Mouse (Mus musculus) limb, embryonic 14.5 days (tissue): Measurements from ENCODE around the gene Spata46. TPM values are rescaled to one million over a fixed set of nuclear protein-coding genes. Genes with fewer than 3 reads are reported as not detected.

ENCODE experiments used
- ATAC-seq: fragments of 200-750 bp; cut with Nextera tagmentation; 2 replicates; pipeline ENCODE4 v1.8.0; 2017; ENCODE audit warnings: low read depth, moderate number of reproducible peaks, moderate TSS enrichment; ENCODE audit not compliant: low FRiP score
- DNase-seq: peaks from one replicate; pipeline ENCODE4 v3.0.0-alpha.2; 2015; ENCODE audit warnings: low spot score
- H3K27ac ChIP-seq: fragments of 300-500 bp; sonication (generic); replicated peaks from 2 replicates; pipeline ENCODE4 v1.5.1; 2014; ENCODE audit warnings: low read depth, mild to moderate bottlenecking, low read length, moderate library complexity, mixed read lengths
- H3K27me3 ChIP-seq: fragments of 300-500 bp; sonication (generic); 2 replicates; pipeline ENCODE4 v1.6.1; 2014; ENCODE audit warnings: low read length, mixed read lengths; ENCODE audit not compliant: control insufficient read depth, insufficient read depth
- H3K36me3 ChIP-seq: fragments of 300-500 bp; sonication (generic); 2 replicates; pipeline ENCODE4 v1.6.1; 2014; ENCODE audit warnings: mild to moderate bottlenecking, low read length, moderate library complexity, mixed read lengths; ENCODE audit not compliant: control insufficient read depth, insufficient read depth
- H3K4me1 ChIP-seq: fragments of 300-500 bp; sonication (generic); 2 replicates; pipeline ENCODE4 v1.6.1; 2014; ENCODE audit warnings: antibody characterized with exemption, low read length, mixed read lengths; ENCODE audit not compliant: control insufficient read depth, insufficient read depth
- H3K4me2 ChIP-seq: fragments of 300-500 bp; sonication (generic); replicated peaks from 2 replicates; pipeline ENCODE4 v1.6.1; 2014; ENCODE audit warnings: low read depth, mild to moderate bottlenecking, low read length, moderate library complexity; ENCODE audit not compliant: severe bottlenecking
- H3K4me3 ChIP-seq: fragments of 300-500 bp; sonication (generic); replicated peaks from 2 replicates; pipeline ENCODE4 v1.5.1; 2014; ENCODE audit warnings: low read length
- H3K9ac ChIP-seq: fragments of 300-500 bp; sonication (generic); 2 replicates; pipeline ENCODE4 v1.6.1; 2014; ENCODE audit warnings: mild to moderate bottlenecking, low read depth, low read length, moderate library complexity; ENCODE audit not compliant: severe bottlenecking
- H3K9me3 ChIP-seq: fragments of 300-500 bp; sonication (generic); 2 replicates; pipeline ENCODE4 v1.6.1; 2016; ENCODE audit warnings: low read length; ENCODE audit not compliant: control insufficient read depth
- POLR2A ChIP-seq: fragments of 200-500 bp; IDR thresholded peaks from 2 replicates; pipeline ENCODE4 v1.8.0; 2012; ENCODE audit warnings: inconsistent platforms, mild to moderate bottlenecking, moderate library complexity, borderline replicate concordance; ENCODE audit not compliant: insufficient read depth, insufficient read length; ENCODE audit errors: extremely low read depth
- WGBS: fragments of 180-500 bp; shearing (Covaris S2); extraction: QIAGEN DNeasy Blood & Tissue Kit; methylation state at CpG from one replicate; pipeline ENCODE4 v1.1.7; 2014; 5-methylcytosine and 5-hydroxymethylcytosine counted together
- polyA plus RNA-seq, 2 experiments: library from polyadenylated mRNA; depleted of rRNA in 1 of 2; stranded (reverse) in 1 of 2; unstranded in 1 of 2; fragments of >200 nt; fragmentation: Nextera tagmentation in 1 of 2; extraction: Ambion mirVana in 1 of 2; gene quantifications; 2 replicates each; pipeline versions ENCODE4 v1.2.1 to v1.2.3; 2012 to 2014

Spata46 gene
- polyA plus RNA-seq, 2 experiments: 0.92 TPM; not detected in 1

GRCm38 (mm10) chr1:170301686-170302085, 6.9 kb upstream of the Spata46 start:
- Histone ChIP-seq H3K9me3 (no peaks in the 10 kb centered on the region), H3K4me1 (no peaks in the 10 kb centered on the region), H3K4me2 (no peak overlapping the region), H3K27ac (no peak overlapping the region), H3K36me3 (peaks cover 3% of the 10 kb centered on the region; the same call in 1 of the 2 replicates), H3K27me3 (no peaks in the 10 kb centered on the region), H3K4me3 (no peak overlapping the region), H3K9ac (no peak overlapping the region)
- WGBS: 96% methylated on average over 9 of the region's 9 CpGs
- ATAC-seq (no peak), DNase-seq (no peak)
- TF ChIP-seq POLR2A: no peak

- DNase-seq (no peak), ATAC-seq (no peak)
- no peak overlapping the region for H3K27ac ChIP-seq
- no peak overlapping the region for H3K4me2 ChIP-seq
- H3K36me3 ChIP-seq: peaks cover 3% of the 10 kb centered on the region; the same call in 1 of the 2 replicates
- no peaks in the 10 kb centered on the region for H3K4me1 ChIP-seq
- H3K9me3 ChIP-seq: no peaks in the 10 kb centered on the region
- no peak overlapping the region for H3K9ac ChIP-seq
- H3K4me3 ChIP-seq: no peak overlapping the region
- no peak for TF ChIP-seq POLR2A
- H3K27me3 ChIP-seq: no peaks in the 10 kb centered on the region
- WGBS: 76% methylated on average over 6 of the region's 6 CpGs
Observed at GRCm38 (mm10) chr1:170302456-170302855, 6.1 kb upstream of the Spata46 start.

DNA sequence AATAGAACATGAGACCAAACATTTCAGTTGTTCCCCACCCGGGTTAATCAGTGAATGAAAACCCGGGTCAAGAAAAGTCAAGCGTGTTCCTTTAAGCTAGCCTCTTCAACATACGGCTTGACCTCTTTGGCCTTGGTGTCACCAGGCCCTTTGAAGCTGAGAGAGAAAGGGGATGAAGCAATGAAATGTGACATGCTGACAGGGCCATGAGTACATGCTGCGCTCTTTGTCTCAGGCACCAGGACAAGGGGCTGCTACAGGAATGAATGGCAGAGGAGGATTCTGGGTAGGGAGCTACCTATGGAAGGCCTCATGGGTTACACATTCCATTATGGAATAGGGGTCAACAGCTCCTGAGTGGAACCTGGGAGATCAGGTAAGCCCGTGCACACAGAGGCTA, 5.5 kb upstream of the Spata46 start:
- WGBS: 83% methylated on average over 6 of the region's 6 CpGs
- ATAC-seq (no peak), DNase-seq (no peak)

GRCm38 (mm10) chr1:170305002-170305401, 3.6 kb upstream of the Spata46 start:
- peaks cover 3% of the 10 kb centered on the region; the same call in 1 of the 2 replicates for H3K36me3 ChIP-seq
- H3K27me3 ChIP-seq: no peaks in the 10 kb centered on the region
- no peak for DNase-seq
- H3K4me3 ChIP-seq: no peak overlapping the region
- no peaks in the 10 kb centered on the region for H3K4me1 ChIP-seq
- no peak for TF ChIP-seq POLR2A
- H3K27ac ChIP-seq: no peak overlapping the region
- H3K4me2 ChIP-seq: no peak overlapping the region
- WGBS: 88% methylated on average over 10 of the region's 10 CpGs
- no peak for ATAC-seq
- no peak overlapping the region for H3K9ac ChIP-seq
- no peaks in the 10 kb centered on the region for H3K9me3 ChIP-seq

More for the DNA sequence above, 5.5 kb upstream of the Spata46 start:
- Histone ChIP-seq H3K4me1 (no peaks in the 10 kb centered on the region), H3K9me3 (no peaks in the 10 kb centered on the region), H3K27me3 (no peaks in the 10 kb centered on the region), H3K9ac (no peak overlapping the region), H3K27ac (no peak overlapping the region), H3K4me3 (no peak overlapping the region), H3K4me2 (no peak overlapping the region), H3K36me3 (peaks cover 3% of the 10 kb centered on the region; the same call in 1 of the 2 replicates)
- TF ChIP-seq POLR2A: no peak

GRCm38 (mm10) chr1:170306232-170306631, 2.4 kb upstream of the Spata46 start, which contains the start of gene Gm7694:
Gene Gm7694, minus strand, starts transcription at chr1:170306332.
- Histone ChIP-seq H3K36me3 (peaks cover 3% of the 10 kb centered on the region; the same call in 1 of the 2 replicates), H3K27me3 (no peaks in the 10 kb centered on the region), H3K27ac (no peak within 1 kb of the TSS), H3K9ac (no peak within 1 kb of the TSS), H3K4me2 (no peak within 1 kb of the TSS), H3K4me3 (no peak within 1 kb of the TSS), H3K4me1 (no peaks in the 10 kb centered on the region), H3K9me3 (no peaks in the 10 kb centered on the region)
- DNase-seq (no peak), ATAC-seq (no peak)
- 96% methylated on average over 4 of the region's 4 CpGs for WGBS
- TF ChIP-seq POLR2A: no peak
